Mouse (Mus musculus): ENCODE data around the gene Eloa. TPM values are rescaled to one million over a fixed set of nuclear protein-coding genes. Genes with fewer than 3 reads are reported as not detected.
A peak's percentile ranks its signal among the peaks of the same experiment; 100 is the strongest.
"Not testable (repeated sequence)": the region's sequence is repeated elsewhere in the genome, so short reads cannot be mapped to it uniquely, and the experiment has no call there.

The Eloa gene
- 10 to 100 TPM; 27.3 to 28.5 TPM for total RNA-seq (2021)
- long read RNA-seq, experiment 1, full-length matches to known transcripts: 13 of 20 reads
- long read RNA-seq, experiment 1, partial matches to known transcripts: 5 of 20 reads
- long read RNA-seq, experiment 1, other reads (novel, unspliced or antisense): 2 of 20 reads
- long read RNA-seq, experiment 2, full-length matches to known transcripts: 17 of 30 reads
- long read RNA-seq, experiment 2, partial matches to known transcripts: 12 of 30 reads
- long read RNA-seq, experiment 2, other reads (novel, unspliced or antisense): 1 of 30 reads

- Histone ChIP-seq H3K4me3 (peak within 1 kb of the TSS; percentile 96), H3K27ac (peak within 1 kb of the TSS; percentile 91)
- no peak for TF ChIP-seq CTCF (conservative IDR thresholded peaks at IDR 0.05)
- DNase-seq (ENCODE audit: low spot score in 2 of 2): peak; percentile 99
These were observed at the start of gene Eloa for GRCm38 (mm10) chr4:136021549-136022047. Gene Eloa (minus strand): TSS chr4:136021763.

GRCm38 (mm10) chr4:136071178-136071714, 49.7 kb upstream of the Eloa start:
- TF ChIP-seq CTCF (conservative IDR thresholded peaks at IDR 0.05): peak; percentile 99; the same call in 1 of the 2 replicates
- DNase-seq (ENCODE audit: low spot score in 2 of 2): peak; percentile 44 to 76
- Histone ChIP-seq H3K27ac (0 out of 2 replicates have a peak overlapping the region, but pooled peaks have one; percentile 28), H3K4me3 (no peak overlapping the region)

- no peak for TF ChIP-seq CTCF (conservative IDR thresholded peaks at IDR 0.05)
- no peak overlapping the region for H3K27ac ChIP-seq
- no peak for DNase-seq (ENCODE audit: low spot score in 2 of 2)
- H3K4me3 ChIP-seq: no peak overlapping the region
These were observed 49.0 kb upstream of the Eloa start for GRCm38 (mm10) chr4:136070592-136070991.

GRCm38 (mm10) chr4:136069954-136070353, 48.4 kb upstream of the Eloa start:
- no peak overlapping the region; the same call in 1 of the 2 replicates for H3K27ac ChIP-seq
- H3K4me3 ChIP-seq: no peak overlapping the region
- DNase-seq (ENCODE audit: low spot score in 2 of 2): peak; percentile 61 to 81
- TF ChIP-seq CTCF (conservative IDR thresholded peaks at IDR 0.05): peak; percentile 95

- Histone ChIP-seq H3K4me3 (no peak overlapping the region), H3K27ac (no peak overlapping the region)
- DNase-seq (ENCODE audit: low spot score in 2 of 2): no peak
- TF ChIP-seq CTCF (conservative IDR thresholded peaks at IDR 0.05): no peak
These were observed 47.8 kb upstream of the Eloa start for GRCm38 (mm10) chr4:136069313-136069712.

- Histone ChIP-seq H3K27ac (no peak overlapping the region), H3K4me3 (no peak overlapping the region)
- no peak for DNase-seq (ENCODE audit: low spot score in 2 of 2)
- TF ChIP-seq CTCF (conservative IDR thresholded peaks at IDR 0.05): no peak
These were observed 41.6 kb upstream of the Eloa start for GRCm38 (mm10) chr4:136063143-136063542.

GRCm38 (mm10) chr4:136059800-136060488, 38.4 kb upstream of the Eloa start:
- DNase-seq (ENCODE audit: low spot score in 2 of 2); H3K27ac ChIP-seq; H3K4me3 ChIP-seq: not testable (repeated sequence)

GRCm38 (mm10) chr4:136057916-136058315, 36.4 kb upstream of the Eloa start:
- no peak for DNase-seq (ENCODE audit: low spot score in 2 of 2)
- no peak overlapping the region for H3K4me3 ChIP-seq
- TF ChIP-seq CTCF (conservative IDR thresholded peaks at IDR 0.05): no peak
- H3K27ac ChIP-seq: no peak overlapping the region

- TF ChIP-seq CTCF (conservative IDR thresholded peaks at IDR 0.05): no peak
- Histone ChIP-seq H3K27ac (no peak overlapping the region), H3K4me3 (no peak overlapping the region)
- no peak for DNase-seq (ENCODE audit: low spot score in 2 of 2)
These were observed 34.5 kb upstream of the Eloa start for GRCm38 (mm10) chr4:136056030-136056429.

GRCm38 (mm10) chr4:136053843-136054242, 32.3 kb upstream of the Eloa start:
- H3K4me3 ChIP-seq: no peak overlapping the region
- H3K27ac ChIP-seq: no peak overlapping the region
- TF ChIP-seq CTCF (conservative IDR thresholded peaks at IDR 0.05): peak; percentile 39
- DNase-seq (ENCODE audit: low spot score in 2 of 2): no peak

- Histone ChIP-seq H3K27ac (peak within 1 kb of the TSS; percentile 96), H3K4me3 (peak within 1 kb of the TSS; percentile 98)
- DNase-seq (ENCODE audit: low spot score in 2 of 2): peak; percentile 89 to 95
- peak; percentile 96 for TF ChIP-seq CTCF (conservative IDR thresholded peaks at IDR 0.05)
These were observed 31.7 kb upstream of the Eloa start, which contains the start of gene Rpl11 for GRCm38 (mm10) chr4:136053247-136053596. Gene Rpl11 (minus strand): TSS chr4:136053428.

- H3K27ac ChIP-seq: peak overlapping the region; percentile 96
- TF ChIP-seq CTCF (conservative IDR thresholded peaks at IDR 0.05): no peak
- DNase-seq (ENCODE audit: low spot score in 2 of 2): peak in 1 of 2 experiments; percentile 26
- H3K4me3 ChIP-seq: peak overlapping the region; percentile 98
These were observed 31.1 kb upstream of the Eloa start for GRCm38 (mm10) chr4:136052534-136053246.

- no peak for TF ChIP-seq CTCF (conservative IDR thresholded peaks at IDR 0.05)
- H3K27ac ChIP-seq: peak overlapping the region; percentile 96; the same call in 1 of the 2 replicates
These were observed 30.5 kb upstream of the Eloa start for GRCm38 (mm10) chr4:136052060-136052459.

More at GRCm38 (mm10) chr4:136052060-136052459, 30.5 kb upstream of the Eloa start:
- peak overlapping the region; percentile 98 for H3K4me3 ChIP-seq
- DNase-seq (ENCODE audit: low spot score in 2 of 2): no peak

Measured in layer of hippocampus, adult 2 months (tissue).